Mouse (Mus musculus): ENCODE results near the gene Cyp4f16. TPM values are rescaled to one million over a fixed set of nuclear protein-coding genes. Genes with fewer than 3 reads are reported as not detected.
"Not testable (repeated sequence)": the region's sequence is repeated elsewhere in the genome, so short reads cannot be mapped to it uniquely, and the experiment has no call there.

The Cyp4f16 gene
- polyA plus RNA-seq, 1 experiment from 2014 or later = 17.0 TPM

DNA sequence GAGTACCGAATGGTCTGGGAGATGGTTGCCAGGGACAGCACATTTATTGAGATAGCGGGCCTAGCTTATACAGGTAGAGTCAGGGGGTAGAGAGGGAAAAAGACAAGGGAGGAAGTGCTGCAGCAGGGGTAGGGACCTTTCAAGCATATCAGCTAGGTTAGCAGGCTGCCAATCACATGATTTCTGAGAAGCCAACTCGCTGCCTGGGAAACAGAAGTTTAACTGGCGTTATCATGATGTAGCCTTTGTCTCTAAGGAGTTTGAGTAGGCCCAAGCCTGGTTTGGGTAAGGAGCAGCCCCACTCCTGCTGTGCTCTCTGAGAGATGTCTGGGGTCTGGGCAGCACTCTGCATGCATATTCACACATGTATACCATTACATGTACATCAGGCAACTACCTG is 14.0 kb upstream of the Cyp4f16 start:
- no peaks in the 10 kb centered on the region for H3K9me3 ChIP-seq
- H3K27ac ChIP-seq (replicated peaks) = no peak overlapping the region
- no peaks in the 10 kb centered on the region for H3K4me1 ChIP-seq
- H3K4me2 ChIP-seq = no peak overlapping the region
- no peaks in the 10 kb centered on the region for H3K27me3 ChIP-seq (replicated peaks)
- no peak overlapping the region for H3K9ac ChIP-seq
- peaks cover 51% of the 10 kb centered on the region for H3K36me3 ChIP-seq
- no peak overlapping the region for H3K4me3 ChIP-seq
- WGBS = 75% methylated on average over 4 of the region's 4 CpGs
- ATAC-seq (ENCODE audit: extremely low read depth, insufficient number of reproducible peaks, low FRiP score, low TSS enrichment) = no peak

DNA sequence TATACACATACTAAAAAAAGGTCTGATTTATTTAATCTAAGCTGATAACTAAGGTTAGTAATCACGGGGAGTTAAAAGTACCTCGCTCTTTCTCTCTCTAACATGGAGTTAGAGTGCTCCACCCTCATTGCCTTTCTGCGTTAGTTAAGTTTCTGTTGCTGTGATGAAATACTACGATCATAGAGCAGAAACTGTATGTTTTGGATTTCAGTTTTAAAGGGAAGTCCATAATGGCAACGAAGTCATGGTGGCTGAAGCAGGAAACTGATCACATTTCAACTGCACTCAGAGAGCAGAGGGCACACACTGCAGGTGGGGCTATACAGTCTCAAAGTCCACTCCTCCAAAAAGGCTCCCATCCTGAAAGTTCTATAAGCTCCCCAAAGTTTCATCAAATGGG is 13.5 kb upstream of the Cyp4f16 start:
- H3K36me3 ChIP-seq = peaks cover 50% of the 10 kb centered on the region
- H3K4me3 ChIP-seq = no peak overlapping the region
- no peak for ATAC-seq (ENCODE audit: extremely low read depth, insufficient number of reproducible peaks, low FRiP score, low TSS enrichment)
- 77% methylated on average over 5 of the region's 5 CpGs for WGBS
- no peaks in the 10 kb centered on the region for H3K27me3 ChIP-seq (replicated peaks)
- H3K4me1 ChIP-seq = no peaks in the 10 kb centered on the region; the same call in 1 of the 2 replicates
- H3K4me2 ChIP-seq = no peak overlapping the region
- no peaks in the 10 kb centered on the region for H3K9me3 ChIP-seq
- H3K27ac ChIP-seq (replicated peaks) = no peak overlapping the region
- H3K9ac ChIP-seq = no peak overlapping the region

DNA sequence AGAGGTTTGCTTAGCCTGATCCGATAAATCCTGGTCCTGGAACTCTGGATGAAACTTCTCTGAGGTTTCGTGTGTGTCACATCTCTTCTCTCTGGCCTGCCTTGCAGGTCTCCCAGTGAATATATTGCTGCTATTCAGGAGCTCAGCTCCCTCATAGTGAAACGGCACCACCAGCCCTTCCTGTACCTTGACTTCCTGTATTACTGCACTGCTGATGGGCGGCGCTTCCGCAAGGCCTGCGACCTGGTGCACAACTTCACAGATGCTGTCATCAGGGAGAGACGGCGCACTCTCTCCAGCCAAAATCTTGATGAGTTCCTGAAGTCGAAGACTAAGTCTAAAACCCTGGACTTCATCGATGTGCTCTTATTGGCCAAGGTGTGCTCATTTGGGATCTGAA is 12.5 kb upstream of the Cyp4f16 start:
- Histone ChIP-seq H3K4me3 (no peak overlapping the region), H3K9ac (no peak overlapping the region), H3K9me3 (no peaks in the 10 kb centered on the region), H3K27ac (replicated peaks) (no peak overlapping the region), H3K36me3 (peaks cover 45% of the 10 kb centered on the region), H3K4me1 (peaks cover 9% of the 10 kb centered on the region), H3K4me2 (no peak overlapping the region), H3K27me3 (replicated peaks) (no peaks in the 10 kb centered on the region)
- no peak for ATAC-seq (ENCODE audit: extremely low read depth, insufficient number of reproducible peaks, low FRiP score, low TSS enrichment)
- WGBS = 84% methylated on average over 11 of the region's 11 CpGs

DNA sequence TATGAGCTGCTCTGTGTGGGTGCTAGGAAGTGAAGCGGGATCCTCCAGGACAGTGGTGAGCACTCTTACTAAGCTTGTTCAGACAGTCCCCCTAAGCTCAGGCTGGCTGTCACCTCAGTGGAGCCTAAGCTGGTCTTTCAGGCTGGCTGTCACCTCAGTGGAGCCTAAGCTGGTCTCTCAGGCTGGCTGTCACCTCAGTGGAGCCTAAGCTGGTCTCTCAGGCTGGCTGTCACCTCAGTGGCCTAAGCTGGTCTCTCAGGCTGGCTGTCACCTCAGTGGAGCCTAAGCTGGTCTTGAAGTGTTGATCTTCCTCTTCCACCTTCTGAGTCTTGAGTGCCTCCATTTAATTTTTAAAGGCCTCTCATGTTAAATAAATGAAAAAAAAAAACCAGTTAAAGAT is 10.0 kb upstream of the Cyp4f16 start:
- H3K9me3 ChIP-seq; H3K27me3 ChIP-seq (replicated peaks); H3K27ac ChIP-seq (replicated peaks); H3K4me3 ChIP-seq; H3K9ac ChIP-seq; H3K4me2 ChIP-seq; ATAC-seq (ENCODE audit: extremely low read depth, insufficient number of reproducible peaks, low FRiP score, low TSS enrichment); H3K4me1 ChIP-seq: not testable (repeated sequence)
- peaks cover 38% of the 10 kb centered on the region for H3K36me3 ChIP-seq
- WGBS = 92% methylated on average over 1 of the region's 1 CpGs

DNA sequence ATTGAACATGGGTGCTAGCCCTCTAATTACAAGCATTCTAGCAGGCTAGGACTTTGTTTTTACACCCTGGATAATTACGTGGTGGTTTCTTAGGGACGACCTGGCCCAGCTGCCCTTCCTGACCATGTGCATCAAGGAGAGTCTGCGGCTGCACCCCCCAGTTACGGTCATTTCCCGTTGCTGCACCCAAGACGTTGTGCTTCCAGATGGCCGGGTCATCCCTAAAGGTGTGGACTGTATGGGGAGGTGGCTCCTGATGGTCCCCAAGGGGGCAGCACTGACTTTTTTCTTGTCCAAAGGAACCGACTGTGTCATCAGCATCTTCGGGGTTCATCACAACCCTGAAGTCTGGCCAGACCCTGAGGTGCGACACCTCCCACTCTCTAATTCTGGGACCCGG is 8.6 kb upstream of the Cyp4f16 start:
- no peak for ATAC-seq (ENCODE audit: extremely low read depth, insufficient number of reproducible peaks, low FRiP score, low TSS enrichment)
- H3K36me3 ChIP-seq = peaks cover 28% of the 10 kb centered on the region
- H3K4me3 ChIP-seq = no peak overlapping the region
- H3K27ac ChIP-seq (replicated peaks) = no peak overlapping the region
- H3K9ac ChIP-seq = no peak overlapping the region
- no peaks in the 10 kb centered on the region for H3K27me3 ChIP-seq (replicated peaks)
- WGBS = 85% methylated on average over 11 of the region's 11 CpGs
- peak overlapping the region; percentile 72; the same call in 1 of the 2 replicates for H3K4me2 ChIP-seq
- H3K9me3 ChIP-seq = no peaks in the 10 kb centered on the region
- H3K4me1 ChIP-seq = peaks cover 9% of the 10 kb centered on the region

DNA sequence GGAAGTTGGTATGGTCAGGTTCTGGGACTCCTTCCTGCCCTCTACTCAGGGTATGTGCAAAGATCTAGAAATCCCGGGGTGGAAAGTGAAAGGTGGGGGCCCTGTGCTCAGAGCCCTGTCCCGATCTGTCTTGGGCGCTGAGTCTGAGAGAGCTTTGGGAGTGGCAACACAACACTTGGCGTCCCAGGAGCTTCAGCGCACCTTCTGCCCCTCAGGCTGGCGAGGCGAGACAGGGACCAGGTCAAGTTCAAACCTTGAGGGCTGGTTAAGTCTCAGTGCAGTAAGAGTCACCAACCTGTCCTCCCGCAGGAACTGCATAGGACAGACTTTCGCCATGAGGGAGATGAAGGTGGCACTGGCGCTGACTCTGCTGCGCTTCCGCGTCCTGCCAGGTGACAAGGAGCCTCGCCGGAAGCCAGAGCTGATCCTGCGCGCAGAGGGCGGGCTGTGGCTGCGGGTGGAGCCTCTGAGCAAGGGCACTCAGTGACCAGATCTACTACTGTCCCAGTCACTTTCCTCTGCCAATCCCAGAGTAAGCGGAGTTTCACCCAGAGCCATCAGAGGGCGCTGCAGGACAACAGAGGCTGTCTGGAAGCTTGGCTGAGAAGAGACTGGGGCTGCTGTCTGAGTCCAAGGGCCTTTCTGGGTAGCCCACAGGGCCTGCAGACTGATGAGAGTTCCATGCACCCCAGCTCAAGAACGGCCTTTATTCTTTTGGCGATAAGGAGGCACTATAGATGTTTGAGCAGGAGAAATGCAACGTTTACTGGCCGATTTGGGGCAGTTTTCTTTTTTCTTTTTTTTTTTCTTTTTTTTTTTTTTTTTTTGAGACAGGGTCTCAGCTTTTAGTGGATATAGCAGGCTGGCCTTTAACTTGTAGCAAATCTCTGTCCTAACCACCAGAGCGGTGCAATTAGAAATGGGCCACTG is 7.7 kb upstream of the Cyp4f16 start:
- H3K9me3 ChIP-seq = no peaks in the 10 kb centered on the region
- peaks cover 20% of the 10 kb centered on the region for H3K36me3 ChIP-seq
- peak overlapping the region; percentile 72 for H3K4me2 ChIP-seq
- peak overlapping the region; percentile 50 for H3K4me3 ChIP-seq
- no peaks in the 10 kb centered on the region for H3K27me3 ChIP-seq (replicated peaks)
- peak overlapping the region; percentile 79 for H3K9ac ChIP-seq
- ATAC-seq (ENCODE audit: extremely low read depth, insufficient number of reproducible peaks, low FRiP score, low TSS enrichment) = peak; percentile 59
- peaks cover 9% of the 10 kb centered on the region for H3K4me1 ChIP-seq
- WGBS = 11% methylated on average over 26 of the region's 26 CpGs
- H3K27ac ChIP-seq (replicated peaks) = 0 out of 2 replicates have a peak overlapping the region, but pooled peaks have one; percentile 9

DNA sequence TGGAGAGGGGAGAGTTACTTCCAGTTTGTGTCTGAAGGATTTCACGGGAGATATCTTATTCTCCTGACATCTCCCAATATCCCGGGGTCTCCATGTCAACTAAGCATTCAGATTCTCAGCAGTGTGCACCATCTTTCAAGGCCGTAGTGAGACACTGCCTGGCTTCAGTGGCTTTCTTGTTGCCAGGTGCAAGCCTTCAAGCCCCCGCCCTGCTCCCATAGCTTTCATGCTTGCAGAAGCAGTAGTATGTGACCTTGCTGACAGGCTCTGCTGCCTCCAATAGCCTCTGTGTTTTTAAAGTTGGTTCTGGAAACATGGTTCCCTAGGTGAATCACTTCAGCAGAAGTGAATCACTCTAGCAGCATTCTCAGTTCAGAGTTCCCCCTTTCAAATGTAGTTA is 4.0 kb upstream of the Cyp4f16 start:
- 57% methylated on average over 4 of the region's 4 CpGs for WGBS
- not testable (repeated sequence) for H3K36me3 ChIP-seq; ATAC-seq (ENCODE audit: extremely low read depth, insufficient number of reproducible peaks, low FRiP score, low TSS enrichment); H3K4me3 ChIP-seq; H3K9ac ChIP-seq; H3K27ac ChIP-seq (replicated peaks); H3K9me3 ChIP-seq; H3K27me3 ChIP-seq (replicated peaks); H3K4me2 ChIP-seq
- H3K4me1 ChIP-seq = peaks cover 30% of the 10 kb centered on the region

DNA sequence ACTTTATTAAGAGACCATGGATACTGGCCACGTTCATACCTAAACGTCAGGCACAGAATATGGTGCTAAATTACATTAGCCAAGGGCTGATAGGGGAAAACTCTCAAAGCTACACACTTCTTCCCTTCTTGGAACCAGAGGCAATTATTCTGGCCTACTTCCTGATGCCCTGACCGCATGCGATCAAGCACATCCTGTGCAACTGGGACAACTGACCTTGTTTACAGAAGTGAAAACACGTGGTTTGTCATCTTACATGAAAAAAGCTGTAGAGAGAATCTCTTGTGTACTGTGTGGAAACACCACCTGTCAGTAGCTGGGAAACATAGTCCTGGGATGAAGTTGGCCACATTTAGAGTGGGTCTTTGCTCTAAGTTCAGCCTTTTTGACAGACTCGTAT is 2.3 kb upstream of the Cyp4f16 start:
- no peak overlapping the region for H3K4me2 ChIP-seq
- H3K36me3 ChIP-seq = no peaks in the 10 kb centered on the region
- no peaks in the 10 kb centered on the region for H3K27me3 ChIP-seq (replicated peaks)
- ATAC-seq (ENCODE audit: extremely low read depth, insufficient number of reproducible peaks, low FRiP score, low TSS enrichment) = no peak
- peaks cover 21% of the 10 kb centered on the region for H3K4me1 ChIP-seq
- H3K4me3 ChIP-seq = no peak overlapping the region
- H3K9ac ChIP-seq = no peak overlapping the region
- WGBS = 71% methylated on average over 6 of the region's 6 CpGs
- no peaks in the 10 kb centered on the region for H3K9me3 ChIP-seq
- H3K27ac ChIP-seq (replicated peaks) = no peak overlapping the region

DNA sequence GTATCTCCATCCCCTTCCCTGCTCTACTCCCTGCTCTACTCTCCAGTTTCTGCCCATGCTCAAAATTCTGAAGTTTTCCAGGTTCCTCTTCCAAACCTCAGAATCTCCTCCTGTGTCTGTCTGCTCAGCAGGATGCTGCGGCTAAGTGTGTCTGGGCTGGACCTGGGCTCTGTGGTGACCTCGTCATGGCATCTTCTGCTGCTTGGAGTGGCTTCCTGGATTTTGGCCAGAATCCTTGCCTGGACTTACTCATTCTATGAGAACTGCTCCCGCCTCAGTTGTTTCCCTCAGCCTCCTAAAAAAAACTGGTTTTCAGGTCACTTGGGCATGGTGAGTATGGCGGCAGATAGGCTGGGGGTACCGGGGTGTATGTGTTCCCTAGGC is 501 bp downstream of the Cyp4f16 start:
- no peak for ATAC-seq (ENCODE audit: extremely low read depth, insufficient number of reproducible peaks, low FRiP score, low TSS enrichment)
- H3K4me2 ChIP-seq = peak overlapping the region; percentile 75
- peak overlapping the region; percentile 78 for H3K9ac ChIP-seq
- H3K4me1 ChIP-seq = peaks cover 21% of the 10 kb centered on the region
- H3K9me3 ChIP-seq = no peaks in the 10 kb centered on the region
- WGBS = 46% methylated on average over 5 of the region's 5 CpGs
- H3K4me3 ChIP-seq = peak overlapping the region; percentile 61
- 0 out of 2 replicates have a peak, but pooled peaks cover 4% of the 10 kb centered on the region for H3K36me3 ChIP-seq
- H3K27ac ChIP-seq (replicated peaks) = peak overlapping the region; percentile 73
- no peaks in the 10 kb centered on the region for H3K27me3 ChIP-seq (replicated peaks)

DNA sequence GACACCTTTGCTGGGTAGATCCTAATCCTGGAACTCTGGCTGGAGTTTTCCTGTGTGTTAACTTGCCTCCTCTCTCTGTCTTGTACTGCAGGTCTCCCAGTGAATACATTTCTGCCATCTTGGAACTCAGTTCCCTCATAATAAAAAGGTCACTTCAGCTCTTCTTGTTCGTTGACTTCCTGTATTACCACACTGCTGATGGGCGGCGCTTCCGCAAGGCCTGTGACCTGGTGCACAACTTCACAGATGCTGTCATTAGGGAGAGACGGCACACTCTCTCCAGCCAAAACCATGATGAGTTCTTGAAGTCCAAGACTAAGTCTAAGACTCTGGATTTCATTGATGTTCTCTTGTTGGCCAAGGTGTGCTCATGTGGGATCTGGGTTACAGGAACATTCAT is 8.4 kb downstream of the Cyp4f16 start:
- WGBS = 85% methylated on average over 5 of the region's 5 CpGs
- not testable (repeated sequence) for ATAC-seq (ENCODE audit: extremely low read depth, insufficient number of reproducible peaks, low FRiP score, low TSS enrichment); H3K9me3 ChIP-seq; H3K9ac ChIP-seq; H3K4me1 ChIP-seq; H3K27me3 ChIP-seq (replicated peaks); H3K4me2 ChIP-seq; H3K27ac ChIP-seq (replicated peaks); H3K4me3 ChIP-seq
- H3K36me3 ChIP-seq = peaks cover 39% of the 10 kb centered on the region

DNA sequence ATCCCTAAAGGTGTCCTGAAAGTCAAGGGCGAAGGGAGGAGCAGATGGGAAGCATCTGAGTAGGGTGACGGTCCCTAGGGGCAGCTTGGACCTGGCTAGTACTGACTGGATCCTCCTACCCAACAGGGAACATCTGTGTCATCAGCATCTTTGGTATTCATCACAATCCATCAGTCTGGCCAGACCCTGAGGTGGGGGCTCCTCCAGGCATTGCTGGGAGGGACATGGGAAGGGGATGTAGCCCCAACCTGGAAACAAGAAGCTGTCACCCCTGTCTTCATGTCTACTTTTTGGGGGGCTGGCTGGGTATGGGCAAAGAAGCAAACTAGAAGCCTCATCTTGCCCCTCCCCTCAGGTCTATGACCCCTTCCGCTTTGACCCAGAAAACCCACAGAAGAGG is 14.0 kb downstream of the Cyp4f16 start:
- H3K4me3 ChIP-seq = peak overlapping the region; percentile 46; the same call in 1 of the 2 replicates
- H3K9me3 ChIP-seq; H3K4me1 ChIP-seq; H3K27ac ChIP-seq (replicated peaks); H3K36me3 ChIP-seq; H3K27me3 ChIP-seq (replicated peaks); ATAC-seq (ENCODE audit: extremely low read depth, insufficient number of reproducible peaks, low FRiP score, low TSS enrichment): not testable (repeated sequence)
- H3K9ac ChIP-seq = peak overlapping the region; percentile 66
- peak overlapping the region; percentile 70 for H3K4me2 ChIP-seq
- 73% methylated on average over 3 of the region's 3 CpGs for WGBS

All from heart, embryonic 13.5 days (tissue).